Mouse (Mus musculus) thymus, adult 18-20 months (tissue): Measurements from ENCODE around the gene Tom1l2.

Experiments
- DNase-seq, 2 experiments: peaks; one replicate each; pipeline ENCODE4 v3.0.0; 2022; ENCODE audit warnings: mixed read lengths in 2 of 2

Gene Tom1l2

DNA sequence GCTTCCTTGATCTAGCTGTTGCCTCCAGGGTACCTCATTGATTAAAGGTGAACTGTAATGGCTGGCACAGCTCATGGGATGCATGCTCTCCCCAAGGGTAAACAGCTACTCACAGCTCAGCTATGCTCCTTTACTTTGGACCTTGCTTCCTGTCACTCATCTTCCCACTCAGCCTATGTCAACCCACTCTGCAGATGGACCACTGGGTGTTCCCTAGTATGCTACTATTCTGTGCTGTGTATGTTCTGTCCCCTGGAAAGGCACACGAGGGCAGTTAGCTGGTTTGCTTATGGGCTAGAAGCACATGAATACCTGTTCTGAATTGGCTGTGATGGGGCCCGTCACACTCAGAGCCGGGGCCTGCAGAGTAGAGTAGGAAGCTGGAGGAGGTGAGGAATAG, 92.0 kb downstream of the Tom1l2 start:
- DNase-seq: no peak

DNA sequence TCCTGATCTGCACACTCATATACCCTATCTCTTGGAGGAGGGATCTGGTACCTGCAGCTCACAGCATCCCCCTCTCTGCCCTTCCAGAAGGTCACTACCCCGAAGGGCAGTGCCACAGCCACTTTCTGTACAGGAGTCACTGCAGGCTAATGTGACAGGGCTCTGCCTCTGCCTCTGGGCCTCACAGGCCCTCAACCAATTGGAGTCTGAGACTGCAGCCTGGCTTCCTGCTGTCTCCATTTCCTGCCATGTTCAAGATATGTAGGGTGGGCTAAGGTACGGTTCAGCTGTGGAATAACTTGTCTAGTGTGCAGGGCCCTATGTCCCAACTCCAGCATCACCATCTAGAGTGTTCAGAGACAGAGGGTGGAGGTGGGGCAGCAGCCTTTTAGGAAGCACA, 95.0 kb downstream of the Tom1l2 start:
- DNase-seq: no peak

DNA sequence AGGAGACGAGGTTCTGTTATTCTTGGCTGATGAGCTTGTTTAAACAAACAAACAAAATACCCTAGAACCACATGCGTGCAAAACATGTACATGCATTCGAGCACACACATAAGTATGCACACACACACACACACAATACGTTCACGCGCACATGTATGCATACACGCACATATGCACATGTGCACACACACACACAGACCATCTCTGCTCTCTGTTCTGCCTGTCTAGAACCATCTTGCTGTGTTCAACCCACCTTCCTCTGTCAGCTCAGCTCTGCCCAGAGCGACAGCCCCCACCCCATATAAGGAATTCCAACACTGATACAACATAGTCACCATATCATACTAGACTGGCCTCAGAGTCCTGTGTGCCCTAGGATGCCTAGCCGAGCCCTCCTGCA, 96.0 kb downstream of the Tom1l2 start:
- DNase-seq: no peak

DNA sequence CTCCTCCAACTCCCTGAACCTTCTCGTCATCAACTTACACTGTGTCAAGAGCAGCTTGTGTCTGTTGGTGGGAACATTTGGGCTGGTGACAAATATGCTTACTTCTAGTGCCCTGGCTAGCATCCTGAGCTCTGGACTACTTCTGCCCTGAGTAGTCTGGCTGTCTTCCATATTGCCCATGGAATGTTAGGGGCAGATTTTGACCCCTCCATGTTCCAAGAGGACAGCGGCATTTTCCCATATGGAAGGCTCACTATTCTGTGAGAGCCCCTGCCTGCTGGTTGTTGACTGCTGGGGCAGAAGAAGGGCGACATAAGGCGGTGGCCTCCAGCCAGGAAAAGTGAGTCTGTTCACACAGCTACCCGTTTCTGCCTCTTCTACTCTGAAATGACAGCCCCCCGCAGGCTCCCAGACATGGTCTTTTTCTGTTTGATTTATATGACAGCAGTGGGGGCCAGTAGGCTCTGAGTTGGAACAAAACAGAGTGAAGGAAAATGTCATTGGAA, 96.5 kb downstream of the Tom1l2 start:
- DNase-seq: no peak

DNA sequence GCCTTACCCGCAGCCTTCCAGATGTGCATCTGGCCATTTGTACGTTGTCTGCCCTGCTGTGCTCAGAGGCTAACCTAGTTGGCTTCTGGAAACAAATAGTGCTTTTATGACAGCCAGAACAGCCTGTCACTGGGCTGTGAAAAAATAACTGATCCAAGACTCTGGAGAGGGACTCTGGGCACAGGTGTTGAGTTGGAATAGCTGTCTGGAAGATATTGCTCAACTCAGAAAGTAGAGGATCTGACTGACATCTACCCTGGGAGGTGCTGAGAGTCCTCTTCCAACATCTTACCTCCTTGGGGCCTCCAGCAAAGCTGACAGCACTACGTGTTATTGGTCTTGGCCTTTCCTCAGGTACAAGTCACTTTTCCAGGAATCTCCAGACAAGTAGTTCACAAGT, 97.1 kb downstream of the Tom1l2 start:
- no peak for DNase-seq

DNA sequence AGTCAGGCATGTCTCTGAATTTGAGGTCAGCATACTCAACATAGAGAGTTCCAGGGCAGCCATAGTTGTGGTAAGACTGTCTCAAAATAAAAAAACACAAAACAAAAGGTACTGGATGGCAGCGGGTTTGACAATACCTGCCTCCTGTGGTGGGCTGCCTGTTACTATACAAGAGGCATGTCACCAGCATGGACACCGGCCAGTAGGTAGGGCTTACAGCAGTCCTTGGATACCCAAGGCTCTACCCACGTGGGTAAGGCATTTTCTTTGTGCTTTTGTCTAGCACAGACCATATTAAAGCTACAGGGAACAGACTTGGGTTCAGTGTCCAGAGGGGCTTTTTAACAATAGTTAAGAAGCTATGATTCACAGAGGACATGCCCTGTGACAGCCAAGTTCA, 97.5 kb downstream of the Tom1l2 start:
- DNase-seq: no peak

DNA sequence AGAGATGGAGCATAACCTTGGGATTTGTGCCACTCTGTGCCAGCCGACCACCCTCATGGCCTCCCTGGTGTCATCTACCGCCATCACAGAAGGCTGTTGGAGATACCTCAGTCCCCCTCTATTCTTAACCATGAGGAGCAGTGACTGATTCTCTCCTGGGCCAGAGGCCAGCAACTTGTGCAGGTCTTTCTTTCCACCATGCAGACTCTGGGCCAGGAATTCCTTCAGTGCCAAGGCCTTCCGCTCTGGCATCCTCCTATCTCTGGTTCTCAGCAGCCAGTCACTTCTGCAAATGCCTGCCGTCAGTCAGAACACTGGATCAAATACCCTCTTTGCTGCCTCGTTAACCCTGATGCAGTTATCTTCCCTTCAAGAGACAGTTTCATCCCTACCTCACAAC, 98.4 kb downstream of the Tom1l2 start:
- DNase-seq: no peak

DNA sequence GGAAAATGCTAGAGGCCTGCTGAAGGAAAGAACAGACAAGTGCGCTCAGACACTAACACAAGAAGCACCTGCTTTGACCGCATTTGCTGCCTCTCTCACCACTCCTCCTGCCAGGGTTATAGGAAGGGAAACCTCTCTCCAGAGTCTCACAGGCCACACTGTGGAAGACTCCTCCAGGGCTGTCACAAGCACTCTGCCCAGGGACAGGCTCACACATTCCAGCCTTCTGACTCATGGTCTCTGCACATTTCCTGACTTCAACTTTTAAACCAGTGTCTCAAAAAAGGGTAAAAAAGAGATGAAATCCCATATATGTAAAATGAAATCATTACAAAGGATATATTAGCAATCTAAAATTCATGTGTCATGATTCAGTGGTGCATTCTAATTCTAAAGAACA, 99.2 kb downstream of the Tom1l2 start:
- no peak for DNase-seq

DNA sequence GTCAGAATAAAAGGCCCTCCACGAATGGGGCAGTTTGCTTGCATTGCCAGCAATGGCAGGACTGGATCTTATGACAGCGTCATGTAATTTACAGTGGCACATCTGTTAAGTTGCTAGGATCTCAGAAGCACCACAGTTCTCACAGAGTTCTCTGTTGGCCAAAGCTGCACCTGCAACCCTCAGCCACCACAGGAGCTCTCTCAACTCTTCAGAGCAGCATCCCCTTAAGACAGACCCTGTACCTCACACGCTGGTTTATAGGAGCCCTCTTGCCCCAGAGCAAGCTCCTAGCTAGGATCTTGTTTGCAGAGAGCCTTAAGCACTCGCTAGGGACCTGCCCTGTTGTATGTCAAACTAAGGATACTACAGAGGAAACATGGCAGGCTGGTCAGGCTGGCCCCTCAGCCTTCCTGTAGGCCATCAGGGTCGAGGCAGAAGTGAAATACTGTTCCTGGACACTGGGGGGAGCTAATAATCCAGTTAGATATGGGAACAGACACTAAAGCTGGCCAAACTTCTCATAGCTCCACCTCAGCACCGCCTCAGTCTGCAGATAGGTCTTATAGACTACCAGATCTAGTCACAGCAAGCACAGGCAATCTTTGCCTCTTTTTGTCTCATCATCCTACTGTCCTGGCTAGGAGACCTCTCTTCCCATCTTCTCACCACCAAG, 101.6 kb downstream of the Tom1l2 start:
- DNase-seq: peak; percentile 48 to 70

DNA sequence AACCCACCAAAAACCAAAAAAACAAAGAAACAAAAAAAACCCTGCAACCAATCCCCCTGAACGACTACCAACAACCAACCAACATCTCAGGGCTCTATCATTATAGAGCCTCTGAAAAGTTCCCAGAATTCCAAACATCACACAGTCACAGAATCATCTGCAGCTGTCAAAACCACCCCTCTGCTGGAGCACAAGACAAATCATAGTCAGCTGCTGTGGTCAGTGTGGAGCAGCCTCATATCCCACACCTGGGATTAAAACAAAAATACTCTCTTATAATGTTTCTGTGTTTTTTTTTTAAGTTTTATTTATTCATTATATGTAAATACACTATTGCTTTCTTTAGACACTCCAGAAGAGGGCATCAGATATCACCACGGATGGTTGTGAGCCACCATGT, 102.8 kb downstream of the Tom1l2 start:
- DNase-seq: no peak

DNA sequence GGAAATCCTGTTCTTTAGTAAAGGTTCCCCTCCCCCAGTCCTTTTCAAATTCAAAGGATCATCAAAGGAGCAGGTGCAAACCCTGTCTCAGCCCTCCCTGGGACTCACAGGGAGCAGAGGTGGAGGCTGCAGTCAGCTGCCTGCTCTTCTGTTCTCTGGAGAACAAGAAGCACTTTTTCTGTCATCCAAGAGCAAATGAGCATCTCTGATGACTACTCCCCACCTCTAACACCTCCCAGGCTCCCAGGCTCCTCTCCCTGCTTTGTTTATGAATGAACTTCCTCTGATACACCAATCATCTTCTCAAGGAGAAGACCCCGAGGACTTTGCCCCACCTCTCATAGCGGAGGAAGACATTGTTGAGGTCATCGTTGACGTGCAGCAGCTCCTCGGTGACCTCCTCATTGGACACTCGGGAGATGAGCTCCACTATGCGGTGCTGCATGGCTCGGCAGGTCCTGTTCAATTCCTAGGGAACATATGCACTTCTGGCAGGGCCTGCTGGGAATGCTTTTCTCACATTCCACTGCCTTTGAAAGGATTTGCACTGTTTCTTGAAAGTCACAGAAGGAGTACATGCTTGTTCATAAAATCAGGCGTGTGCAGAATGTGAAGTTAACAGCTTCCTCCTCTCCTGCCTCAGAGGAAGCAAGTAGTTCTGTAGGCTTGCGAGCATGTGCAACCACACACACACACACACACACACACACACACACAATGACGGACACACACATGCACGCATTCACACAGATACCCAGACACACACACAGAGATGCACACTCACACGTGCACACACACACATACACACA, 103.9 kb downstream of the Tom1l2 start:
- DNase-seq: peak in 1 of 2 experiments; percentile 71

DNA sequence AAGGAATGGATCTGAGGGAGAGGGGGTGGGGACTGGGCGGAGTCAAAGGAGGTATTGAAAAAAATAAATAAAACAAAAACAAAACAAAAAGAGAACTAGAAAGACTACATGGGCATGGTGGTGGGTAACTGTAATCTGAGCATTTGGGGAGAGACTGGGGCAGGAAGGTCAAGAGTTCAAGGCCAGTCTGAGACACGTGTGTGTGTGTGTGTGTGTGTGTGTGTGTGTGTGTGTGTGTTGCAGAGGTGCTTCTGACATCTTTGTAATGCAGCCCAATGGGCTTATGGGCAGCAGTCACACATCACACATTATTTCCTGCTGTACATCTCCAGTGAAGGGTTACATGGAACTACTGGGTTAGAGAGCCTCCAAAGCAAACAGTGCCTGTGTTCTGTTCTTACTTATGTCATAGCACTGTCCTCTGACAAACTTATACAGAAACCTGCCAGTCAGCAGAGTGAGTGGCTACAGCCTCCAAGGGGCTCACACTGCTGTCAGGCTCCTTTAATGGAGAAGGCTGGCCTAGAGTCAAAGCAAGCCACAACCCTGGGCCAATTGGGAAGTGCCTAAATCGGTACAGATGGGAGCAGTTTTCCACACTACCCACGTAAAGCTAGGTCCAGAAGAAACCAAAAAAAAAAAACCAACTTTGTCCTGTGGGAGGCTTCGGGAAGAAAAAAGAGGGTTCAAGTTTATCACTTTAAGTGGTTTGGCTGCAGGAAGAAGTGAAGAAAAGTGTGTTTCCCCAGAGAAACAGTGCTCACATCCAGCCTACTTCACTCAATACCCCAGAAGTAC, 104.8 kb downstream of the Tom1l2 start:
- no peak for DNase-seq

DNA sequence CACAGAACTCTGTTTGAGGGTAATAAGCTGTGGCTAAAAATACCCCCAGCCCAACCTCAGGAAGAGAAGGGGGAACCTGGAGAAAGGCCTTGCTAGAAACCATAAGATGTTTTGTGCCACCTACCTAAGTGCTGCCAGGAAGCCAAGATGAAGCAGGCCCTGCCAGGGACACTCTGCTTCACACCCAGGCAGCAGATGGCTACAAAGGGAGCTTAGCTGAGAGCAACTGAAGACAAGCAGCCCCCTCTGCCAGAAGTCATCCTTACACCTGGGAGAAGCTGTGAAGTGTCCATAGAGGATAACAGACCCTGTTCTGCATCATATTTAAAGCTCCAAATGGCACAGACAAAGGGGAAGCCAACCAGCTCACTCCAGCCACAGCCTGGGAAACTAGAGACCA, 106.6 kb downstream of the Tom1l2 start:
- peak in 1 of 2 experiments; percentile 40 for DNase-seq

DNA sequence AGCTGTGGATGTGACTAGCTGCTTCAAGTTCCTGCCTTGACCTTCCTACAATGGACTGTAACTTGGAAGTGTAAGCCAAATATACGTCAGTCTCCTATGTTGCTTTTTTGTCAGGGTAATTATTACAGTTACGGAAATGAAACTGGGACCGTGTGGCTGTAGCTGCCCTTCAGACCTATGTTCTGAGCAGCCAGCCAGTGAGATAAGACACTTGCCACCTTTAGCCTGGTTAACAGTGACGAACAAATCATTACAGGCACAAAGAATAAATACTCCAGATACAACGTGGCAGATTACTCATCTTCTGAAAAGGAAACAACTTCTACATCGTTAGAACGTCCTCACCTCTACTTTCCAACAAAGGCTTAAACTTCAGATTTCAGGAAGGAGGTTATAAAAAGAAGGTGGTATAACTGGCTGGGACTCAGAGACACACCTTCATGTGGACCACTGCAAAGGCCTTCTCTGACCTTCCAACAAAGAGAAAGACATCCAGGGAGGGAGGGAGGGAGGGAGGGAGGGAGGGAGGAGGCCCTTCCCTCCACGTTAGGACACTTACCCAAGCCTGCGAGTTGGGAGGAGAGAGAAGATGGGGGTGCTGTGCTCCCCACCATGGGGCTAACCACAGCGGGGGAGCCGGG, 108.1 kb downstream of the Tom1l2 start:
- DNase-seq: no peak

DNA sequence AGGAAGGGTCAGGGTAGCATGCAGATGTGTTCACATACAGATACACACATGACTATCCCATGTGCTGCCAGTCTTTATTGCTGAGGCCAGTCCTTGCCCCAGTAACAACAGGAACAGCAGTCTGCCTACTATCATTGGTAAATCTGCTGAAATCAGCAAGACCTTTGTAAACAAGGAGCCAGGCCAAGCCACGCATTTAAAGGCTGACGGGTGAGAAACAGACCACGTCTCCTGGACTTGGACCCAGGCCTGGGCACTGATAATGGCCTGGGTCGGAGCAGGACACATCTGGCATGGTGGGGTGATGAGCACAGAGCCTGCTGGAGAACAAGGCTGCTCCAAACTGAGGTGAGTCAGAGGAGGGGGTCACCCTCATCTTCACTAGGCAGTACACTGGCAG, 112.2 kb downstream of the Tom1l2 start:
- DNase-seq: no peak

DNA sequence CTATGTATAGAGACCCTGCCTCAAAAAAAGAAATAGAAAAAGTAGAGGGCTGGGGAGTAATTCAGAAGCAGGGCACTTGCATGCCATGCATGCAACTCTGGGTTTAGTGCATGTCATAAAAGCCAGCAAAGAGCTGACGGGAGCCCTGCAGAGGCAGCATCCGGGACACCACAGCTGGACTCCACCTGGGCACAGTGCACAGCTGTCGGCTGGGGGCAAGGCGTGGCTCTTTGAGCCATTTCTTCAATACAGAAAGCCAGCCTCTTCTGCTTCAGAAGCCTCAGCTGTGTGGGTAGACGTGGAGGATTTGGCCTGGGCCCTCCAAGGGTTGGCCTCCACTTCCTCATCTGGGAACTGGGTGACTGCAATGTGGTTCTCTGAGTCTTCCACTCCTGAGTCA, 117.4 kb downstream of the Tom1l2 start:
- peak; percentile 70 to 80 for DNase-seq

DNA sequence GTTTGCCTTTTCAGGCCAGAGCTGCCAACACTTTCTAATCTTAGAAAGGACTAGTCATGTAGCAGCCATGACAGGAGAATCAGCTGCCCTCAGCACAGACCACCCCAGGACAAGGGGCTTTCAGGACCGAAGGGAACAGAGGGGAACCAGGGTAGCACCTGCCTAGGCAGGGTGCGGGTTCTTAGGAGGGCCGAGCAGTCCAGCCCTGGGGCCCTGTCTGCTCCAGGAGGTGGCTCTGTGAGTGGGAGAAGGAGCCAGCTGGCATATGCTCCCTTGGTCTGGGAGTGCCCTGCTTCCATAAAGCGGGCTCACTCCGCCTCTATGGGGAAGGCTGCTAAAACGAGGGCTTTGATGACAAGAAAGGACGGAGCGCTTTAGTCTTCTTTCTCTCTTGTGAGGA, 119.5 kb downstream of the Tom1l2 start:
- peak in 1 of 2 experiments; percentile 35 for DNase-seq

DNA sequence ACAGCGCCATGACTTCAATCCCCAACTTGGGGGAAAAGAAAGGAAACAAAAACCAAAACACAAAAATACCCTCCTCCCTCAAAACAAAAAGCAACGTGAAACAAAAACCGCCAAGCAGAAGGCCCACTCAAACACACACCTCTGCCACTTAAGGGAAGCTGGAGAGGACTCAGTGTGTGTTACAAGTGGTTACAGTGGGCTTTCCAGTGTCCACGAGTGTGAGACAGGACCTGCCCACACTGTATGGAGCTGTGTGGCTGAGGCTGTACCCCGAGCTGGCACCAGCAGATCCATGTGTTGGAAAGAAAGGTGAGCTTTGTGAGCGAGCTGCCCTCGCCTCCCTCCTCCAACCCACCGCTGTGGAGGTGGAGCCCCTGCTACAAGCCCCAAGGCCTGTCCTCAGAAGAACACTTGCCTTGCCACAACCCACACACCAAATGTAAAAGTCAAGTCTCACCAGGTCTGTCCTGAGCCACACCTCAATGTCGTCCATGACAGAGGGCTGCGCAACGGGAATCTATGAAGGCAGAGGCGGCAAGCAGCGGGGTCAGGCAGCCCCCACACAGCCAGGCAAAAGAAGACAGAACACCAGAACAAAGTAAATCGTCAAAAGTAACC, 120.2 kb downstream of the Tom1l2 start:
- peak; percentile 48 to 62 for DNase-seq

DNA sequence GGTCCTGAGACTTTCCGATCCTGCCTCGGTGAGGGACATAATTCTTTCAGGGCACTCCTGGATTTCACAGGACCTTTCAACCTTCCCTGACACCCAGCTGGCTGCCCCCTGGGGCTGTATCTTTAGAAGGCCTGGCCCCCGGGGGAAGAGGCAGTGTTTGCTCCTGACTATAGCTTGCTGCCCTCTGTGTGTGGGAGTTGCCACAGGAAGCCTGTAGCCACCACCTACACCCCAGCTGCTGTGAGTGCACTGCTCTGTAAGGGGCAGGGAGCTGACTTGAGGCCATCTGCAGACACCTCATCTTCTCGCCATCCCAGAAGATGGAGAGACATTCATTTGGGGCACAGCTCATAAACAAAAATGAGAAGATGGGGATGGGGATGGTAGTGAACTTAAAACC, 120.8 kb downstream of the Tom1l2 start:
- DNase-seq: peak; percentile 55 to 72

DNA sequence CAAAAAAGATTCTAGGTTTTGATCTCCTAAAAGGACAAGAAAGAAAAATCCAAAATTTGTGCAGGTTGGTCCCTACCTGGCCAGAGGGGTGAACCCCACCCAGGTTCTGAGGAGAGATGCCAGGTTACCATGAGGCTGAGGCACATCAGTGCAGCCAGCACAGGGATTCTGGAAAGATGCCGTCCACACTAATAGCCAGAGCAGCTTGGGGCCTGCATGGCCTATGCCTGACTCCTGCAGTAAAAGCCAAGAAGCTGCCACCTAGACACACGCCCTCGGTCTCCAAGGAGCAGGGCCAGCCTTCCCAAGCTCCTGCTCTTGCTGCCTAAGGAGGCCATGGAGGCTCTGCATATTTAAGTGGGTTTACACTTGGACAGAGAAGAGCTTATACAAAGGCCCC, 121.4 kb downstream of the Tom1l2 start:
- no peak for DNase-seq

DNA sequence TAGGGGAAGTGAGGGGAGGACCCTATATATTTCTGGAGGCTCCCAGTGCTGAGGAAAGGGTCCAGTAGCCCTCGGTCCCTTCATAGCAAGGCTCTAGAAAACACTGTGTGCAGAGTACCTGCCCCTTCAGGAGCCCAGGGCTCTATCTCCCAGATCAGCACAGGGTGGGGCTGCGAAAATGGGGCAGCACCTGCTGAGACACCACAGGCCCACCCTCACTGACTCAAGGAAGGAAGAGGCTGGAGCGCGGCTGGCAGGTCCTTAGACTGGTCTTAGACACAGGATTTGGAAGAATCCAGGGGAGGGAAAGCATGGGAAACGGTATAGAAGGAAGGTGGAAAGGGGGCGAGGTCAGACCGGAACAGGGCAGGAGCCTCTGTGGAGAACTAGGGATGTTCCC, 122.2 kb downstream of the Tom1l2 start:
- DNase-seq: peak; percentile 64 to 73

DNA sequence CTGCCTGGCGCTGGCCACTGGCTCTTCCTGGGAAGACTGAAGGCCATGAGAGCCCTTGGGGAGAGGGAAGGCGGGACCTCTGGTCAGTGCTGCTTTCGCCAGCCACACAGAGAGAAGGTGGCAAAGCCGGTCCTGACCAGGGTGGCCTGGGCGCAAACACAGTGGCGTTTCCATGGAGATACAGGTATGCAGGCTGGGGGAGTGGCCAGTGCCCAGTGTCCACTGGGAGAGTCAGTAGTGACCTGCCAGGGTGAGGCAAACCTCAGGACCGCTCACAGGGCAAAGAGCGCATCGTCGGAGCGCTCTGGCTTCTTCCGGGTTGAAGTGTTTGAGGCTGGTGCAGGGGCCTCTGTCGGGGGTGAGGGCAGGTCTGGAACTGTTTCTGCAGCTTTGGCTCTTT, 122.9 kb downstream of the Tom1l2 start:
- DNase-seq: no peak

DNA sequence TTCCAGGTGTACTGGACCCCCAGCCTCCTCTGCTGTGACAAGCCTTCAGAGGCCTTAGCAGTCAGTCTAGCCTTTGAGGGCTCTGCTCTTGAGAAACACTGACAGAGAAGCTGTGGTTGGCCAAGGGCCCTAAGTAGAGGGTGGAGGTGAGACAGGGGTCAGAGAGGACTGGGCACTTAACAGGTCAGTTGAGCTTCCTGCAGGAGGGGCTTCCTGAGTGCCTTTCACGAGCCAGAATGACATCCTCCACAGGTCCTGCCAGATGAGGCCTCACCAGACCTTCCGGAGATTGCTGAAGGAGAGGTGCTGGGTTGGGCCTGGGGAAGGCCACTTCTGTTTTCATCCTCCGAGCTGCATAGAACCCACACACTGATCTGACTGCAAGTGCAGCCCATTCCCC, 124.2 kb downstream of the Tom1l2 start:
- DNase-seq: no peak
